Mouse (Mus musculus) adrenal gland (tissue): ENCODE results near the gene Lmf1.

ENCODE experiments used
- intact Hi-C: fragments of 180-260 bp; cut with DNase I; formaldehyde crosslinking; loops from one replicate; pipeline ENCODE4 v1.15.1; 2025

Lmf1 gene

GRCm38 (mm10) chr17:25595495-25595894 is 16.6 kb downstream of the Lmf1 start:
- intact Hi-C loops = no loop called here

- intact Hi-C loops = no loop called here
Measured at GRCm38 (mm10) chr17:25597537-25597936, 18.7 kb downstream of the Lmf1 start.

- intact Hi-C loops = no loop called here
Measured at GRCm38 (mm10) chr17:25602366-25602765, 23.5 kb downstream of the Lmf1 start.

- intact Hi-C loops = no loop called here
Measured at GRCm38 (mm10) chr17:25604234-25604633, 25.3 kb downstream of the Lmf1 start.

- intact Hi-C loops = no loop called here
Measured at GRCm38 (mm10) chr17:25608137-25608785, 29.4 kb downstream of the Lmf1 start.

- intact Hi-C loops = no loop called here
Measured at GRCm38 (mm10) chr17:25608821-25609505, 30.1 kb downstream of the Lmf1 start.

GRCm38 (mm10) chr17:25609506-25609828 is 30.6 kb downstream of the Lmf1 start:
- intact Hi-C loops = no loop called here

GRCm38 (mm10) chr17:25610151-25610550 is 31.3 kb downstream of the Lmf1 start:
- intact Hi-C loops = no loop called here

GRCm38 (mm10) chr17:25612537-25612936 is 33.7 kb downstream of the Lmf1 start:
- intact Hi-C loops = no loop called here

- intact Hi-C loops = no loop called here
Measured at GRCm38 (mm10) chr17:25613323-25613722, 34.4 kb downstream of the Lmf1 start.

GRCm38 (mm10) chr17:25614723-25615510 is 36.0 kb downstream of the Lmf1 start:
- intact Hi-C loops = no loop called here

- intact Hi-C loops = no loop called here
Measured at GRCm38 (mm10) chr17:25618508-25619056, 39.7 kb downstream of the Lmf1 start.

GRCm38 (mm10) chr17:25623441-25623840 is 44.6 kb downstream of the Lmf1 start:
- intact Hi-C loops = no loop called here

GRCm38 (mm10) chr17:25623935-25624334 is 45.0 kb downstream of the Lmf1 start:
- intact Hi-C loops = no loop called here

GRCm38 (mm10) chr17:25624446-25625119 is 45.7 kb downstream of the Lmf1 start:
- intact Hi-C loops = no loop called here

GRCm38 (mm10) chr17:25625282-25625681 is 46.4 kb downstream of the Lmf1 start:
- intact Hi-C loops = no loop called here

GRCm38 (mm10) chr17:25626196-25627043 is 47.5 kb downstream of the Lmf1 start:
- intact Hi-C loops = no loop called here

GRCm38 (mm10) chr17:25630313-25630712 is 51.4 kb downstream of the Lmf1 start:
- intact Hi-C loops = loop anchor here (5.0 kb wide), 1 partner anchor 47 kb away; no protein-coding TSS in a partner anchor

GRCm38 (mm10) chr17:25634070-25634469 is 55.2 kb downstream of the Lmf1 start:
- intact Hi-C loops = loop anchor here (5.0 kb wide), 1 partner anchor 43 kb away; no protein-coding TSS in a partner anchor

- intact Hi-C loops = no loop called here
Measured at GRCm38 (mm10) chr17:25635387-25635786, 56.5 kb downstream of the Lmf1 start.
